Mouse (Mus musculus): ENCODE measurements around the gene Nsun2.

- TF ChIP-seq CTCF (IDR thresholded peaks at IDR 0.05; ENCODE audit: insufficient read depth, low read length) (no peak), POLR2A (IDR thresholded peaks at IDR 0.05; ENCODE audit: borderline replicate concordance, extremely low read depth, low read depth, low read length) (peak; percentile 60; the same call in 1 of the 2 replicates)
Measured at GRCm38 (mm10) chr13:69534654-69535551, 1.4 kb downstream of the Nsun2 start.

All from lung, adult 2 months (tissue).